Mouse (Mus musculus) leukemia stem cell, adult 10-12 weeks (primary cell): ENCODE data around the gene Cpox. TPM values are rescaled to one million over a fixed set of nuclear protein-coding genes. Genes with fewer than 3 reads are reported as not detected.

ENCODE experiments used
- polyA plus RNA-seq: library from polyadenylated mRNA; stranded (reverse); fragments of >175 nt; gene quantifications from 2 replicates; pipeline ENCODE4 v1.2.3, GENCODE M21; 2012; ENCODE audit warnings: low replicate concordance

Cpox gene
- 58.3 and 87.2 TPM in 2 replicates for polyA plus RNA-seq

GRCm38 (mm10) chr16:58669917-58670630, at the start of gene Cpox:
TSS of gene Cpox (plus strand) at chr16:58670292.

GRCm38 (mm10) chr16:58638689-58639175, 31.4 kb upstream of the Cpox start, which contains the start of gene E330017A01Rik:
TSS of gene E330017A01Rik (minus strand) at chr16:58638739.

GRCm38 (mm10) chr16:58718666-58719120, 48.6 kb downstream of the Cpox start, which contains the start of gene Gpr15:
TSS of gene Gpr15 (minus strand) at chr16:58719070.

GRCm38 (mm10) chr16:58727477-58728131, 57.5 kb downstream of the Cpox start, which contains the start of gene Cldnd1:
TSS of gene Cldnd1 (plus strand) at chr16:58727910.

GRCm38 (mm10) chr16:58763076-58763475, 93.0 kb downstream of the Cpox start, which contains the start of gene Olfr172:
TSS of gene Olfr172 (minus strand) at chr16:58763176.

Other genes starting within 250 kb of the Cpox start
- gene St3gal6, start 146.0 kb upstream of the Cpox start, polyA plus RNA-seq = 30.4 and 49.2 TPM in 2 replicates
- gene Gm813, start 53.3 kb upstream of the Cpox start, polyA plus RNA-seq = not detected in 2 replicates
- gene E330017A01Rik, start 31.6 kb upstream of the Cpox start, polyA plus RNA-seq = not detected in 2 replicates
- not detected in 2 replicates for gene Gpr15, start 48.8 kb downstream of the Cpox start, polyA plus RNA-seq
- 1.2 and 3.1 TPM in 2 replicates for gene Cldnd1, start 57.6 kb downstream of the Cpox start, polyA plus RNA-seq
- not detected in 2 replicates for gene Olfr172, start 92.9 kb downstream of the Cpox start, polyA plus RNA-seq
- gene Olfr173, start 130.0 kb downstream of the Cpox start, polyA plus RNA-seq = not detected in 2 replicates
- gene Olfr175-ps1, start 156.5 kb downstream of the Cpox start, polyA plus RNA-seq = not detected in 2 replicates
- not detected in 2 replicates for gene Olfr177, start 204.5 kb downstream of the Cpox start, polyA plus RNA-seq
- not detected in 2 replicates for gene Olfr178, start 221.8 kb downstream of the Cpox start, polyA plus RNA-seq